Mouse (Mus musculus) C2C12 (cell line): ENCODE measurements around the gene Myg1. TPM values are rescaled to one million over a fixed set of nuclear protein-coding genes. Genes with fewer than 3 reads are reported as not detected.

Source experiments
- H3K27me3 ChIP-seq: one replicate; pipeline ENCODE4 v1.6.1; 2011; ENCODE audit not compliant: control insufficient read depth, insufficient read depth, insufficient read length
- H3K36me3 ChIP-seq: one replicate; pipeline ENCODE4 v1.6.1; 2011; ENCODE audit not compliant: control insufficient read depth, insufficient read depth
- H3K4me3 ChIP-seq: one replicate; pipeline ENCODE4 v1.5.1; 2011; ENCODE audit warnings: mild to moderate bottlenecking, control low read depth; ENCODE audit not compliant: poor library complexity, insufficient read depth, severe bottlenecking
- H3K79me2 ChIP-seq: one replicate; pipeline ENCODE4 v1.6.1; 2011; ENCODE audit not compliant: control insufficient read depth, insufficient read depth
- H3K79me3 ChIP-seq: one replicate; pipeline ENCODE4 v1.6.1; 2011; ENCODE audit warnings: low read depth, control low read depth
- H3ac ChIP-seq: one replicate; pipeline ENCODE3; 2011; ENCODE audit warnings: low read depth; ENCODE audit not compliant: control insufficient read depth, insufficient read length
- CEBPB ChIP-seq: IDR thresholded peaks from one replicate; pipeline ENCODE4 v1.6.1; 2011; ENCODE audit warnings: low read depth, mild to moderate bottlenecking, control low read depth, moderate library complexity
- CTCF ChIP-seq: IDR thresholded peaks from one replicate; pipeline ENCODE4 v1.5.1; 2011; ENCODE audit not compliant: control insufficient read depth, insufficient read depth, insufficient read length
- FOSL1 ChIP-seq: IDR thresholded peaks from one replicate; pipeline ENCODE4 v1.8.0; 2011; ENCODE audit warnings: mild to moderate bottlenecking, low read length; ENCODE audit not compliant: poor library complexity, insufficient read depth, severe bottlenecking
- MAX ChIP-seq: IDR thresholded peaks from one replicate; pipeline ENCODE4 v1.6.1; 2011; ENCODE audit warnings: mild to moderate bottlenecking, control low read depth
- MYOD1 ChIP-seq: IDR thresholded peaks from one replicate; pipeline ENCODE4 v1.6.1; 2011; ENCODE audit warnings: low read depth; ENCODE audit not compliant: control insufficient read depth, insufficient read length
- MYOG ChIP-seq: IDR thresholded peaks from one replicate; pipeline ENCODE4 v1.6.1; 2011; ENCODE audit not compliant: control insufficient read depth, insufficient read length; ENCODE audit errors: extremely low read depth
- USF1 ChIP-seq: IDR thresholded peaks from one replicate; pipeline ENCODE4 v1.6.1; 2011; ENCODE audit warnings: low read depth, mild to moderate bottlenecking, control low read depth, moderate library complexity
- long read RNA-seq, 2 experiments: library from polyadenylated mRNA; unstranded; transcript quantifications; one replicate each; pipeline ENCODE4 v2.0.0; 2019 to 2020
- polyA plus RNA-seq: library from polyadenylated mRNA; unstranded; fragments of >200 nt; fragmentation: generic; extraction: Trizol; gene quantifications from one replicate; pipeline ENCODE4 v1.2.1, GENCODE M21; 2012; ENCODE audit warnings: missing spikeins

Gene Myg1
- 152 TPM for polyA plus RNA-seq
- long read RNA-seq, experiment 1, transcript Myg1-202 (7 exons, 1,480 nt): major isoform, 70 of 103 reads
- long read RNA-seq, experiment 1, partial matches to known transcripts: 24 of 103 reads
- long read RNA-seq, experiment 1, other reads (novel, unspliced or antisense): 3 of 103 reads
- long read RNA-seq, experiment 2, transcript Myg1-202 (7 exons, 1,480 nt): major isoform, 64 of 89 reads
- long read RNA-seq, experiment 2, partial matches to known transcripts: 13 of 89 reads
- long read RNA-seq, experiment 2, other reads (novel, unspliced or antisense): 12 of 89 reads

- H3K79me2 ChIP-seq: peaks cover 50% of the 10 kb centered on the region
- TF ChIP-seq MYOG (no peak), MYOD1 (no peak), MAX (peak; percentile 96)
- peak within 1 kb of the TSS; percentile 64 for H3ac ChIP-seq
- no peaks in the 10 kb centered on the region for H3K27me3 ChIP-seq
- peaks cover 66% of the 10 kb centered on the region for H3K36me3 ChIP-seq
- H3K79me3 ChIP-seq: peaks cover 34% of the 10 kb centered on the region
- H3K4me3 ChIP-seq: peak within 1 kb of the TSS; percentile 64
Observed at GRCm38 (mm10) chr15:102331610-102332015, at the start of gene Myg1. Gene Myg1, plus strand, starts transcription at chr15:102331709.

DNA sequence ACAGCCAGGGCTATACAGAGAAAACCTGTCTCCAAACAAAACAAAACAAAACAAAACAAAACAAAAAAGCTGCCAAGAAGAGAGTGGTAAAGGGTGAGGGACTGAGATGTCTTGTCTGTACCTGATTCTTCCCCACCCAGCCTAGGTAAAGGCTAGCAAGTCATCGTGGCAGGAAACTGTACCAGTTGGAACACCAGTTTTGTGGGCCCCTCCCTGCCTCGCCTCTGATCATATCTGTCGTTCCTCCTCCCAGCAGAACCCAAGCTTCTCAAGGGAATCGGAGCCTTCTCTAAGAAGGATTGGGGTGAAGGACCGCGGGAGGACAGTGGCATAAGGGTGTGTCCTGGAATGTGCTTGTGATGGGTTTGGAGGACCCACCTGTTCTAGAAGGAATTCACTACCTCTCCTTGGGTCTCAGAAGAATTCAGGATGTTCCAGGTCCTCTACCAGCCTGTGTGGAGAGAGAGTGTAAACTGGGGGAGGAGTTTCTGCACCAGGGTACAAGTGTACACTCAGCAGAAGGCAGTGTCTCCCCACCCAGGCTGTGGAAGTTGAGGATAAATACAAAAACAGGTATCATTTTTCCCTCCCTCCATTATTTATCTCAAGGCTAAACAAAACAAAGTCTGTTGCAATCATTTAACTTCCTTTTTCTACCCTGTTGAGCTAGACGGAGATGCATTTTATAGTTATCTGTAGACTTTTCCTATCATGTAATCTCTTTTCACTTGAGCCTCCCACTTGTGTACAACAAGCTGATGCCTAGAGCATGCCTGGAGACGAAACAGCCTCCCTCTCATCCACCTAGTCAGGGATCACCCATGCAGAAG is 48.8 kb upstream of the Myg1 start:
- H3K27me3 ChIP-seq: no peaks in the 10 kb centered on the region
- H3K79me2 ChIP-seq: peaks cover 28% of the 10 kb centered on the region
- peaks cover 20% of the 10 kb centered on the region for H3K36me3 ChIP-seq
- H3K79me3 ChIP-seq: peaks cover 25% of the 10 kb centered on the region
- no peak overlapping the region for H3ac ChIP-seq
- TF ChIP-seq MYOD1 (no peak), MYOG (no peak), CEBPB (no peak)
- H3K4me3 ChIP-seq: no peak overlapping the region

DNA sequence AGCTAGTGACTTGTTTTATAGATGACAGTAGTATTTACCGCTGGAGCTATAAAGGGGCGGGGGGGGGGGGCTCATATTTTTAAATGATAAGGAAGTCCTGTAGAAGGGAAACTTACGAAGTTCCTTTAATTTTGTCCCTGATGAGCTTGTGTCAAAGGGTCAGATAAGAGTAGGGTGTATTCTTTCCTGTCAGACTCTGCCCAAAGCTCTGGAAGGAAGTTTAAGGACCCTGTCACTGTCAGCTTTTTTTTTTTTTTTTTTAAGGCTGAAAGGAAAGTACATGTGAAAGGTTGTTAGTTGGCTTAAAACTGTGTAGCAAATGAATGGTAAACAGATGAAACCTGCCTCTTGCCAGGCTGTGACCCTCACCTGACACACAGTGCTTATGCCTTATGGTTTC is 47.9 kb upstream of the Myg1 start:
- TF ChIP-seq MYOG (no peak), CTCF (no peak), MAX (no peak), CEBPB (no peak), USF1 (no peak), FOSL1 (no peak), MYOD1 (no peak)
- peaks cover 20% of the 10 kb centered on the region for H3K36me3 ChIP-seq
- no peak overlapping the region for H3ac ChIP-seq
- peaks cover 28% of the 10 kb centered on the region for H3K79me2 ChIP-seq
- peaks cover 25% of the 10 kb centered on the region for H3K79me3 ChIP-seq
- no peaks in the 10 kb centered on the region for H3K27me3 ChIP-seq
- H3K4me3 ChIP-seq: no peak overlapping the region

- Histone ChIP-seq H3K36me3 (no peaks in the 10 kb centered on the region), H3ac (no peak overlapping the region), H3K79me3 (no peaks in the 10 kb centered on the region), H3K79me2 (no peaks in the 10 kb centered on the region), H3K27me3 (no peaks in the 10 kb centered on the region), H3K4me3 (no peak overlapping the region)
- TF ChIP-seq CEBPB: no peak
- no peak for TF ChIP-seq MYOG
- no peak for TF ChIP-seq USF1
- TF ChIP-seq MAX: no peak
- peak; percentile 2 for TF ChIP-seq CTCF
Observed at GRCm38 (mm10) chr15:102287395-102287794, 44.1 kb upstream of the Myg1 start.

- H3K36me3 ChIP-seq: peaks cover 31% of the 10 kb centered on the region
- TF ChIP-seq MYOG: no peak
- TF ChIP-seq USF1: peak; percentile 100
- no peak for TF ChIP-seq CTCF
- no peak for TF ChIP-seq MYOD1
- no peak for TF ChIP-seq FOSL1
- TF ChIP-seq CEBPB: no peak
- peak; percentile 100 for TF ChIP-seq MAX
Observed at GRCm38 (mm10) chr15:102295633-102296367, 35.7 kb upstream of the Myg1 start, which contains the start of gene Espl1. Gene Espl1, plus strand, starts transcription at chr15:102296266.

More at GRCm38 (mm10) chr15:102295633-102296367, 35.7 kb upstream of the Myg1 start, which contains the start of gene Espl1:
- no peaks in the 10 kb centered on the region for H3K27me3 ChIP-seq
- H3ac ChIP-seq: peak within 1 kb of the TSS; percentile 92
- H3K79me3 ChIP-seq: peaks cover 19% of the 10 kb centered on the region
- H3K79me2 ChIP-seq: peaks cover 47% of the 10 kb centered on the region
- peak within 1 kb of the TSS; percentile 98 for H3K4me3 ChIP-seq
